Mouse (Mus musculus) heart, postnatal 0 days (tissue): Measurements from ENCODE around the gene Olfr1294. TPM values are rescaled to one million over a fixed set of nuclear protein-coding genes. Genes with fewer than 3 reads are reported as not detected.

Source experiments
- ATAC-seq: fragments of 200-750 bp; cut with Nextera tagmentation; 2 replicates; pipeline ENCODE4 v1.8.0; 2017; ENCODE audit warnings: low read depth, moderate number of reproducible peaks, moderate library complexity; ENCODE audit not compliant: insufficient read depth
- DNase-seq: peaks from one replicate; pipeline ENCODE4 v3.0.0-alpha.2; 2016; ENCODE audit warnings: low spot score
- H3K27ac ChIP-seq: fragments of 300-500 bp; sonication (generic); 2 replicates; pipeline ENCODE4 v1.5.1; 2014; ENCODE audit warnings: low read depth, mild to moderate bottlenecking
- H3K27me3 ChIP-seq: fragments of 300-500 bp; sonication (generic); 2 replicates; pipeline ENCODE4 v1.6.1; 2014; ENCODE audit warnings: low read length, mixed read lengths; ENCODE audit not compliant: control insufficient read depth, insufficient read depth
- H3K36me3 ChIP-seq: fragments of 300-500 bp; sonication (generic); replicated peaks from 2 replicates; pipeline ENCODE4 v1.6.1; 2014; ENCODE audit warnings: low read length, mixed read lengths; ENCODE audit not compliant: control insufficient read depth, insufficient read depth
- H3K4me1 ChIP-seq: fragments of 300-500 bp; sonication (generic); 2 replicates; pipeline ENCODE4 v1.6.1; 2014; ENCODE audit warnings: antibody characterized with exemption; ENCODE audit not compliant: control insufficient read depth, insufficient read depth
- H3K4me2 ChIP-seq: fragments of 300-500 bp; sonication (generic); 2 replicates; pipeline ENCODE4 v1.6.1; 2014; ENCODE audit warnings: low read depth, mild to moderate bottlenecking, low read length, moderate library complexity
- H3K4me3 ChIP-seq: fragments of 300-500 bp; sonication (generic); 2 replicates; pipeline ENCODE4 v1.5.1; 2014; ENCODE audit warnings: low read depth, low read length
- H3K9ac ChIP-seq: fragments of 300-500 bp; sonication (generic); replicated peaks from 2 replicates; pipeline ENCODE4 v1.6.1; 2014; ENCODE audit warnings: low read depth, low read length, mixed read lengths
- H3K9me3 ChIP-seq: fragments of 300-500 bp; sonication (generic); replicated peaks from 2 replicates; pipeline ENCODE4 v1.6.1; 2016; ENCODE audit warnings: low read length; ENCODE audit not compliant: control insufficient read depth
- CTCF ChIP-seq: IDR thresholded peaks from 2 replicates; pipeline ENCODE4 v1.5.1; 2016; ENCODE audit warnings: antibody characterized with exemption, control low read depth, low read depth
- EP300 ChIP-seq: IDR thresholded peaks from 2 replicates; pipeline ENCODE4 v1.6.1; 2016; ENCODE audit warnings: antibody characterized with exemption, low read depth
- WGBS: fragments of 180-500 bp; shearing (Covaris S2); extraction: QIAGEN DNeasy Blood & Tissue Kit; methylation state at CpG from one replicate; pipeline ENCODE4 v1.1.7; 2014; 5-methylcytosine and 5-hydroxymethylcytosine counted together
- polyA plus RNA-seq: library from polyadenylated mRNA; unstranded; fragments of >200 nt; fragmentation: Nextera tagmentation; extraction: Ambion mirVana; gene quantifications from 2 replicates; pipeline ENCODE4 v1.2.1, GENCODE M21; 2015
- total RNA-seq: library from RNA; depleted of rRNA; stranded (reverse); fragments of >200 nt; gene quantifications from 2 replicates; pipeline ENCODE4 v1.2.3, GENCODE M21; 2014; ENCODE audit warnings: low replicate concordance; rRNA removed

Gene Olfr1294
- total RNA-seq = not detected in 2 replicates
- not detected in 2 replicates for polyA plus RNA-seq

- Histone ChIP-seq H3K4me2 (no peak within 1 kb of the TSS), H3K4me3 (no peak within 1 kb of the TSS)
- WGBS = 41% methylated on average over 1 of the region's 1 CpGs
Observed at GRCm38 (mm10) chr2:111540191-111540590, at the start of gene Olfr1294. TSS of gene Olfr1294 (minus strand) at chr2:111540291.

GRCm38 (mm10) chr2:111569581-111569980 lies 29.5 kb upstream of the Olfr1294 start, which contains the start of gene Olfr1295:
TSS of gene Olfr1295 (minus strand) at chr2:111569681.
- H3K4me1 ChIP-seq = no peaks in the 10 kb centered on the region
- H3K4me2 ChIP-seq = no peak within 1 kb of the TSS
- H3K27ac ChIP-seq = no peak within 1 kb of the TSS
- no peak for ATAC-seq
- DNase-seq = no peak
- no peak within 1 kb of the TSS for H3K4me3 ChIP-seq
- no peak within 1 kb of the TSS for H3K9ac ChIP-seq
- no peaks in the 10 kb centered on the region for H3K9me3 ChIP-seq
- no peak for TF ChIP-seq CTCF
- TF ChIP-seq EP300 = no peak
- H3K36me3 ChIP-seq = no peaks in the 10 kb centered on the region
- H3K27me3 ChIP-seq = no peaks in the 10 kb centered on the region

More at GRCm38 (mm10) chr2:111540191-111540590, at the start of gene Olfr1294:
- no peaks in the 10 kb centered on the region for H3K4me1 ChIP-seq
- ATAC-seq (no peak), DNase-seq (no peak)
- H3K36me3 ChIP-seq = no peaks in the 10 kb centered on the region
- H3K9me3 ChIP-seq = no peaks in the 10 kb centered on the region
- H3K9ac ChIP-seq = no peak within 1 kb of the TSS
- no peaks in the 10 kb centered on the region for H3K27me3 ChIP-seq
- TF ChIP-seq CTCF = no peak
- no peak for TF ChIP-seq EP300
- H3K27ac ChIP-seq = no peak within 1 kb of the TSS

GRCm38 (mm10) chr2:111524903-111525302 lies 15.2 kb downstream of the Olfr1294 start, which contains the start of gene Olfr1293-ps:
TSS of gene Olfr1293-ps (plus strand) at chr2:111525203.
- no peak within 1 kb of the TSS for H3K4me2 ChIP-seq
- H3K27ac ChIP-seq = no peak within 1 kb of the TSS
- DNase-seq (no peak), ATAC-seq (no peak)
- WGBS = 72% methylated on average over 1 of the region's 1 CpGs
- H3K4me1 ChIP-seq = no peaks in the 10 kb centered on the region
- 0 out of 2 replicates have a peak, but pooled peaks cover 7% of the 10 kb centered on the region for H3K9me3 ChIP-seq
- no peak within 1 kb of the TSS for H3K4me3 ChIP-seq
- H3K36me3 ChIP-seq = no peaks in the 10 kb centered on the region
- TF ChIP-seq EP300 = no peak
- TF ChIP-seq CTCF = no peak
- H3K9ac ChIP-seq = no peak within 1 kb of the TSS
- H3K27me3 ChIP-seq = no peaks in the 10 kb centered on the region

GRCm38 (mm10) chr2:111517451-111517850 lies 22.6 kb downstream of the Olfr1294 start:
- H3K27ac ChIP-seq = no peak overlapping the region
- 84% methylated on average over 10 of the region's 10 CpGs for WGBS
- H3K4me2 ChIP-seq = no peak overlapping the region
- H3K36me3 ChIP-seq = no peaks in the 10 kb centered on the region
- H3K27me3 ChIP-seq = no peaks in the 10 kb centered on the region
- no peak overlapping the region for H3K4me3 ChIP-seq
- ATAC-seq (no peak), DNase-seq (no peak)
- TF ChIP-seq CTCF (no peak), EP300 (no peak)
- H3K9me3 ChIP-seq = 0 out of 2 replicates have a peak, but pooled peaks cover 4% of the 10 kb centered on the region
- no peaks in the 10 kb centered on the region for H3K4me1 ChIP-seq
- H3K9ac ChIP-seq = no peak overlapping the region

- no peaks in the 10 kb centered on the region for H3K27me3 ChIP-seq
- no peaks in the 10 kb centered on the region for H3K36me3 ChIP-seq
- H3K4me3 ChIP-seq = no peak within 1 kb of the TSS
- WGBS = 84% methylated on average over 3 of the region's 3 CpGs
- no peak within 1 kb of the TSS for H3K27ac ChIP-seq
- no peaks in the 10 kb centered on the region for H3K4me1 ChIP-seq
- ATAC-seq (no peak), DNase-seq (no peak)
- no peak within 1 kb of the TSS for H3K9ac ChIP-seq
- H3K4me2 ChIP-seq = no peak within 1 kb of the TSS
- H3K9me3 ChIP-seq = no peaks in the 10 kb centered on the region
- TF ChIP-seq EP300 (no peak), CTCF (no peak)
Observed at GRCm38 (mm10) chr2:111496880-111497279, 43.2 kb downstream of the Olfr1294 start, which contains the start of gene Olfr1291-ps1. TSS of gene Olfr1291-ps1 (plus strand) at chr2:111497180.

- WGBS = 60% methylated on average over 5 of the region's 5 CpGs
Observed at GRCm38 (mm10) chr2:111493729-111494128, 46.4 kb downstream of the Olfr1294 start, which contains the start of gene Olfr1290. TSS of gene Olfr1290 (minus strand) at chr2:111493829.

More at GRCm38 (mm10) chr2:111493729-111494128, 46.4 kb downstream of the Olfr1294 start, which contains the start of gene Olfr1290:
- TF ChIP-seq EP300 (no peak), CTCF (no peak)
- Histone ChIP-seq H3K4me2 (no peak within 1 kb of the TSS), H3K4me1 (no peaks in the 10 kb centered on the region), H3K9me3 (no peaks in the 10 kb centered on the region), H3K4me3 (no peak within 1 kb of the TSS), H3K27ac (no peak within 1 kb of the TSS), H3K36me3 (no peaks in the 10 kb centered on the region), H3K9ac (no peak within 1 kb of the TSS), H3K27me3 (no peaks in the 10 kb centered on the region)
- ATAC-seq = no peak
- DNase-seq = no peak

Other genes with a start within 250 kb of the Olfr1294 start
- not detected in 2 replicates for gene Olfr1279, start 239.7 kb downstream of the Olfr1294 start, total RNA-seq
- not detected in 2 replicates for gene Olfr1279, start 239.7 kb downstream of the Olfr1294 start, polyA plus RNA-seq
- not detected in 2 replicates for gene Olfr1280, start 226.3 kb downstream of the Olfr1294 start, total RNA-seq
- not detected in 2 replicates for gene Olfr1280, start 226.3 kb downstream of the Olfr1294 start, polyA plus RNA-seq
- gene Olfr1281, start 213.8 kb downstream of the Olfr1294 start, total RNA-seq = not detected in 2 replicates
- gene Olfr1281, start 213.8 kb downstream of the Olfr1294 start, polyA plus RNA-seq = not detected in 2 replicates
- gene Olfr1282, start 204.2 kb downstream of the Olfr1294 start, total RNA-seq = not detected in 2 replicates
- not detected in 2 replicates for gene Olfr1282, start 204.2 kb downstream of the Olfr1294 start, polyA plus RNA-seq
- gene Olfr1283, start 173.5 kb downstream of the Olfr1294 start, total RNA-seq = not detected in 2 replicates
- not detected in 2 replicates for gene Olfr1283, start 173.5 kb downstream of the Olfr1294 start, polyA plus RNA-seq
- not detected in 2 replicates for gene Olfr1284, start 164.8 kb downstream of the Olfr1294 start, total RNA-seq
- not detected in 2 replicates for gene Olfr1284, start 164.8 kb downstream of the Olfr1294 start, polyA plus RNA-seq
- not detected in 2 replicates for gene Olfr1286, start 117.2 kb downstream of the Olfr1294 start, total RNA-seq
- gene Olfr1286, start 117.2 kb downstream of the Olfr1294 start, polyA plus RNA-seq = not detected in 2 replicates
- not detected in 2 replicates for gene Olfr1287, start 91.1 kb downstream of the Olfr1294 start, total RNA-seq
- not detected in 2 replicates for gene Olfr1287, start 91.1 kb downstream of the Olfr1294 start, polyA plus RNA-seq
- gene Olfr1288, start 66.2 kb downstream of the Olfr1294 start, total RNA-seq = not detected in 2 replicates
- gene Olfr1288, start 66.2 kb downstream of the Olfr1294 start, polyA plus RNA-seq = not detected in 2 replicates
- not detected in 2 replicates for gene Olfr1289, start 59.5 kb downstream of the Olfr1294 start, total RNA-seq
- not detected in 2 replicates for gene Olfr1289, start 59.5 kb downstream of the Olfr1294 start, polyA plus RNA-seq
- not detected in 2 replicates for gene Olfr1290, start 46.5 kb downstream of the Olfr1294 start, total RNA-seq
- gene Olfr1290, start 46.5 kb downstream of the Olfr1294 start, polyA plus RNA-seq = not detected in 2 replicates
- gene Olfr1291-ps1, start 43.1 kb downstream of the Olfr1294 start, total RNA-seq = not detected in 2 replicates
- gene Olfr1291-ps1, start 43.1 kb downstream of the Olfr1294 start, polyA plus RNA-seq = not detected in 2 replicates
- not detected in 2 replicates for gene Olfr1293-ps, start 15.1 kb downstream of the Olfr1294 start, total RNA-seq
- gene Olfr1293-ps, start 15.1 kb downstream of the Olfr1294 start, polyA plus RNA-seq = not detected in 2 replicates
- not detected in 2 replicates for gene Olfr1295, start 29.4 kb upstream of the Olfr1294 start, total RNA-seq
- not detected in 2 replicates for gene Olfr1295, start 29.4 kb upstream of the Olfr1294 start, polyA plus RNA-seq
- gene Olfr1297, start 86.2 kb upstream of the Olfr1294 start, total RNA-seq = not detected in 2 replicates
- not detected in 2 replicates for gene Olfr1297, start 86.2 kb upstream of the Olfr1294 start, polyA plus RNA-seq
- not detected in 2 replicates for gene Olfr1298, start 108.9 kb upstream of the Olfr1294 start, total RNA-seq
- not detected in 2 replicates for gene Olfr1298, start 108.9 kb upstream of the Olfr1294 start, polyA plus RNA-seq
- not detected in 2 replicates for gene Olfr1299, start 121.1 kb upstream of the Olfr1294 start, total RNA-seq
- gene Olfr1299, start 121.1 kb upstream of the Olfr1294 start, polyA plus RNA-seq = not detected in 2 replicates
- gene Olfr1301, start 210.7 kb upstream of the Olfr1294 start, total RNA-seq = not detected in 2 replicates
- gene Olfr1301, start 210.7 kb upstream of the Olfr1294 start, polyA plus RNA-seq = not detected in 2 replicates
- not detected in 2 replicates for gene Olfr1302, start 237.1 kb upstream of the Olfr1294 start, total RNA-seq
- gene Olfr1302, start 237.1 kb upstream of the Olfr1294 start, polyA plus RNA-seq = not detected in 2 replicates